Mouse (Mus musculus) liver, embryonic 11.5 days (tissue): ENCODE results near the gene Tenm2. TPM values are rescaled to one million over a fixed set of nuclear protein-coding genes. Genes with fewer than 3 reads are reported as not detected.

ENCODE experiments used
- ATAC-seq: fragments of 200-750 bp; cut with Nextera tagmentation; replicated peaks from 2 replicates; pipeline ENCODE4 v1.8.0; 2017; ENCODE audit warnings: moderate number of reproducible peaks, mild to moderate bottlenecking, moderate TSS enrichment, moderate library complexity; ENCODE audit not compliant: low FRiP score
- DNase-seq: peaks from one replicate; pipeline ENCODE4 v3.0.0-alpha.2; 2017; ENCODE audit warnings: low spot score
- H3K27ac ChIP-seq: fragments of 300-500 bp; sonication (generic); 2 replicates; pipeline ENCODE4 v1.5.1; 2014; ENCODE audit warnings: mild to moderate bottlenecking, low read depth, low read length, control low read depth
- H3K27me3 ChIP-seq: fragments of 300-500 bp; sonication (generic); replicated peaks from 2 replicates; pipeline ENCODE4 v1.6.1; 2014; ENCODE audit warnings: low read length, mixed read lengths; ENCODE audit not compliant: control insufficient read depth, insufficient read depth
- H3K36me3 ChIP-seq: fragments of 300-500 bp; sonication (generic); 2 replicates; pipeline ENCODE4 v1.6.1; 2014; ENCODE audit warnings: mild to moderate bottlenecking, low read length, moderate library complexity, mixed read lengths; ENCODE audit not compliant: control insufficient read depth, insufficient read depth
- H3K4me1 ChIP-seq: fragments of 300-500 bp; sonication (generic); replicated peaks from 2 replicates; pipeline ENCODE4 v1.6.1; 2014; ENCODE audit warnings: low read length, mixed read lengths; ENCODE audit not compliant: control insufficient read depth, insufficient read depth
- H3K4me2 ChIP-seq: fragments of 300-500 bp; sonication (generic); 2 replicates; pipeline ENCODE4 v1.6.1; 2014; ENCODE audit warnings: mild to moderate bottlenecking, control low read depth, moderate library complexity
- H3K4me3 ChIP-seq: fragments of 300-500 bp; sonication (generic); 2 replicates; pipeline ENCODE4 v1.5.1; 2014; ENCODE audit warnings: low read depth, low read length, control low read depth
- H3K9ac ChIP-seq: fragments of 300-500 bp; sonication (generic); 2 replicates; pipeline ENCODE4 v1.6.1; 2014; ENCODE audit warnings: low read depth, low read length, control low read depth
- H3K9me3 ChIP-seq: fragments of 300-500 bp; sonication (generic); 2 replicates; pipeline ENCODE4 v1.6.1; 2016; ENCODE audit warnings: low read length, inconsistent platforms, mixed read lengths; ENCODE audit not compliant: control insufficient read depth
- WGBS: fragments of 180-500 bp; shearing (Covaris S2); extraction: QIAGEN DNeasy Blood & Tissue Kit; methylation state at CpG from one replicate; pipeline ENCODE4 v1.1.7; 2014; 5-methylcytosine and 5-hydroxymethylcytosine counted together
- polyA plus RNA-seq: library from polyadenylated mRNA; unstranded; fragments of >200 nt; fragmentation: Nextera tagmentation; extraction: Ambion mirVana; gene quantifications from 2 replicates; pipeline ENCODE4 v1.2.1, GENCODE M21; 2014

Tenm2 gene
- polyA plus RNA-seq, 1 experiment from 2014 or later = 0.78 TPM

GRCm38 (mm10) chr11:36974142-36974541 lies 261.6 kb downstream of the Tenm2 start:
- H3K9me3 ChIP-seq = no peaks in the 10 kb centered on the region
- H3K27me3 ChIP-seq = no peaks in the 10 kb centered on the region
- no peak overlapping the region for H3K4me2 ChIP-seq
- H3K9ac ChIP-seq = no peak overlapping the region
- no peak overlapping the region for H3K4me3 ChIP-seq
- H3K4me1 ChIP-seq = no peaks in the 10 kb centered on the region
- H3K27ac ChIP-seq = no peak overlapping the region
- DNase-seq (no peak), ATAC-seq (no peak)
- H3K36me3 ChIP-seq = no peaks in the 10 kb centered on the region
- 74% methylated on average over 2 of the region's 2 CpGs for WGBS

- no peaks in the 10 kb centered on the region for H3K4me1 ChIP-seq
- H3K9ac ChIP-seq = no peak overlapping the region
- no peaks in the 10 kb centered on the region for H3K9me3 ChIP-seq
- ATAC-seq (no peak), DNase-seq (no peak)
- no peak overlapping the region for H3K27ac ChIP-seq
- 81% methylated on average over 5 of the region's 5 CpGs for WGBS
- no peak overlapping the region for H3K4me3 ChIP-seq
- no peak overlapping the region for H3K4me2 ChIP-seq
- no peaks in the 10 kb centered on the region for H3K36me3 ChIP-seq
- no peaks in the 10 kb centered on the region for H3K27me3 ChIP-seq
Measured at GRCm38 (mm10) chr11:36958102-36958501, 277.7 kb downstream of the Tenm2 start.

- no peak for ATAC-seq
- no peak for DNase-seq
- Histone ChIP-seq H3K9me3 (no peaks in the 10 kb centered on the region), H3K4me3 (no peak overlapping the region), H3K36me3 (no peaks in the 10 kb centered on the region), H3K9ac (no peak overlapping the region), H3K4me2 (no peak overlapping the region), H3K4me1 (no peaks in the 10 kb centered on the region), H3K27me3 (no peaks in the 10 kb centered on the region), H3K27ac (no peak overlapping the region)
- WGBS = 87% methylated on average over 6 of the region's 6 CpGs
Measured at GRCm38 (mm10) chr11:36941429-36941828, 294.3 kb downstream of the Tenm2 start.

GRCm38 (mm10) chr11:36940557-36941110 lies 295.1 kb downstream of the Tenm2 start:
- Histone ChIP-seq H3K9me3 (no peaks in the 10 kb centered on the region), H3K27me3 (no peaks in the 10 kb centered on the region), H3K27ac (no peak overlapping the region), H3K36me3 (no peaks in the 10 kb centered on the region), H3K4me3 (no peak overlapping the region), H3K9ac (no peak overlapping the region), H3K4me1 (no peaks in the 10 kb centered on the region), H3K4me2 (no peak overlapping the region)
- no peak for DNase-seq
- no peak for ATAC-seq
- 38% methylated on average over 7 of the region's 7 CpGs for WGBS

GRCm38 (mm10) chr11:36929817-36930216 lies 305.9 kb downstream of the Tenm2 start:
- Histone ChIP-seq H3K9me3 (no peaks in the 10 kb centered on the region), H3K4me3 (no peak overlapping the region), H3K4me2 (no peak overlapping the region), H3K9ac (no peak overlapping the region), H3K4me1 (no peaks in the 10 kb centered on the region), H3K36me3 (no peaks in the 10 kb centered on the region), H3K27ac (no peak overlapping the region), H3K27me3 (no peaks in the 10 kb centered on the region)
- ATAC-seq (no peak), DNase-seq (no peak)
- WGBS = 82% methylated on average over 5 of the region's 5 CpGs

- ATAC-seq = no peak
- DNase-seq = no peak
- 77% methylated on average over 9 of the region's 9 CpGs for WGBS
- H3K9ac ChIP-seq = no peak overlapping the region
- H3K9me3 ChIP-seq = no peaks in the 10 kb centered on the region
- no peaks in the 10 kb centered on the region for H3K36me3 ChIP-seq
- H3K27me3 ChIP-seq = no peaks in the 10 kb centered on the region
- no peak overlapping the region for H3K27ac ChIP-seq
- no peak overlapping the region for H3K4me2 ChIP-seq
- no peak overlapping the region for H3K4me3 ChIP-seq
- no peaks in the 10 kb centered on the region for H3K4me1 ChIP-seq
Measured at GRCm38 (mm10) chr11:36926705-36927406, 308.9 kb downstream of the Tenm2 start.

GRCm38 (mm10) chr11:36919301-36919700 lies 316.5 kb downstream of the Tenm2 start:
- DNase-seq (no peak), ATAC-seq (no peak)
- no peaks in the 10 kb centered on the region for H3K36me3 ChIP-seq
- H3K4me3 ChIP-seq = no peak overlapping the region
- no peaks in the 10 kb centered on the region for H3K9me3 ChIP-seq
- no peak overlapping the region for H3K9ac ChIP-seq
- H3K27ac ChIP-seq = no peak overlapping the region
- WGBS = 79% methylated on average over 6 of the region's 6 CpGs
- no peaks in the 10 kb centered on the region for H3K27me3 ChIP-seq
- no peak overlapping the region for H3K4me2 ChIP-seq
- no peaks in the 10 kb centered on the region for H3K4me1 ChIP-seq

GRCm38 (mm10) chr11:36911406-36911805 lies 324.4 kb downstream of the Tenm2 start:
- Histone ChIP-seq H3K4me3 (no peak overlapping the region), H3K27me3 (no peaks in the 10 kb centered on the region), H3K27ac (no peak overlapping the region), H3K4me1 (no peaks in the 10 kb centered on the region), H3K36me3 (no peaks in the 10 kb centered on the region), H3K4me2 (no peak overlapping the region), H3K9me3 (no peaks in the 10 kb centered on the region), H3K9ac (no peak overlapping the region)
- DNase-seq = no peak
- 67% methylated on average over 4 of the region's 4 CpGs for WGBS
- no peak for ATAC-seq

- Histone ChIP-seq H3K27ac (no peak overlapping the region), H3K27me3 (no peaks in the 10 kb centered on the region), H3K9me3 (no peaks in the 10 kb centered on the region), H3K4me1 (no peaks in the 10 kb centered on the region), H3K4me3 (no peak overlapping the region), H3K9ac (no peak overlapping the region), H3K36me3 (no peaks in the 10 kb centered on the region), H3K4me2 (no peak overlapping the region)
- WGBS = 86% methylated on average over 1 of the region's 1 CpGs
- ATAC-seq = no peak
- DNase-seq = no peak
Measured at GRCm38 (mm10) chr11:36909036-36909435, 326.7 kb downstream of the Tenm2 start.
